Mouse (Mus musculus): ENCODE results near the gene Prc1. TPM values are rescaled to one million over a fixed set of nuclear protein-coding genes. Genes with fewer than 3 reads are reported as not detected.

Gene Prc1
- total and polyA plus RNA-seq, 3 experiments, result 52.5 to 83.0 (median 75.6) TPM

GRCm38 (mm10) chr7:80260625-80261371, 33.5 kb upstream of the Prc1 start, which contains the start of gene Ngrn (continued):
- TF ChIP-seq USF1 (IDR thresholded peaks at IDR 0.05; ENCODE audit: low read depth, low read length) (no peak), CHD2 (IDR thresholded peaks at IDR 0.05; ENCODE audit: low read length) (peak; percentile 72), USF2 (conservative IDR thresholded peaks at IDR 0.05; ENCODE audit: low read depth, low read length) (no peak)

GRCm38 (mm10) chr7:80261372-80261990, 32.8 kb upstream of the Prc1 start:
- dilution Hi-C loops (cut with MboI; ENCODE audit: extremely low pct_ligation_motif_present, extremely low pct_unique_long_range_greater_than_20kb, low sequenced_read_pairs), result no loop called here
- Histone ChIP-seq H3K4me2 (ENCODE audit: insufficient read depth, low read depth, poor library complexity, severe bottlenecking) (peak overlapping the region; percentile 78; the same call in 1 of the 2 replicates), H3K4me1 (ENCODE audit: control insufficient read depth in 1 of 2, insufficient read depth in 2 of 2) (peaks cover 3 to 23% of the 10 kb centered on the region in 2 experiments; a peak in 2 of 4 replicates), H3K36me3 (replicated peaks in 1 of 2; ENCODE audit: control insufficient read depth in 1 of 2, insufficient read depth in 1 of 2, low read length in 1 of 2) (peaks cover 25 to 35% of the 10 kb centered on the region in 2 experiments), H3K9me3 (replicated peaks; ENCODE audit: low read length) (no peaks in the 10 kb centered on the region), H3K27ac (ENCODE audit: insufficient read depth, low read depth) (peak overlapping the region; percentile 49), H3K79me2 (replicated peaks; ENCODE audit: control insufficient read depth, extremely low read depth, insufficient read depth, poor library complexity, severe bottlenecking) (peaks cover 23% of the 10 kb centered on the region), H3K9ac (ENCODE audit: insufficient read depth, low read depth) (peak overlapping the region; percentile 81), H3K27me3 (replicated peaks) (no peaks in the 10 kb centered on the region), H3K4me3 (replicated peaks in 1 of 3; ENCODE audit: low read depth in 2 of 3, low read length in 2 of 3, poor library complexity in 1 of 3) (peak overlapping the region; percentile 80 to 99 (median 83))
- no peak for DNase-seq (ENCODE audit: extremely low read depth)
- TF ChIP-seq CHD2 (IDR thresholded peaks at IDR 0.05; ENCODE audit: low read length) (no peak), MXI1 (IDR thresholded peaks at IDR 0.05; ENCODE audit: low read depth, low read length) (peak; percentile 45), JUN (IDR thresholded peaks at IDR 0.05; ENCODE audit: insufficient read depth, low read depth, low read length) (no peak), GABPA (IDR thresholded peaks at IDR 0.05; ENCODE audit: insufficient replicate concordance, low read depth, low read length) (no peak), SIN3A (IDR thresholded peaks at IDR 0.05; ENCODE audit: low read length) (peak; percentile 42; the same call in 1 of the 2 replicates), SMC3 (IDR thresholded peaks at IDR 0.05; ENCODE audit: low read depth, low read length) (no peak), USF2 (conservative IDR thresholded peaks at IDR 0.05; ENCODE audit: low read depth, low read length) (no peak), KAT2A (IDR thresholded peaks at IDR 0.05; ENCODE audit: insufficient replicate concordance, low read length) (no peak), CTCF (conservative IDR thresholded peaks at IDR 0.05 in 1 of 2, IDR thresholded peaks at IDR 0.05 in 1 of 2; ENCODE audit: low read depth in 2 of 2, low read length in 2 of 2) (no peak), MAX (IDR thresholded peaks at IDR 0.05; ENCODE audit: low read length) (peak; percentile 45; the same call in 1 of the 2 replicates), MAFK (IDR thresholded peaks at IDR 0.05; ENCODE audit: insufficient replicate concordance, low read length) (no peak)
- in situ Hi-C loops (cut with MboI; ENCODE audit: low pct_ligation_motif_present, low pct_unique_long_range_greater_than_20kb, low sequenced_read_pairs), result loop anchor here (25.0 kb wide), 1 partner anchor 249 kb away; the partner anchor contains the start of gene Zfp710

GRCm38 (mm10) chr7:80264606-80265005, 29.6 kb upstream of the Prc1 start:
- Histone ChIP-seq H3K36me3 (replicated peaks in 1 of 2; ENCODE audit: control insufficient read depth in 1 of 2, insufficient read depth in 1 of 2, low read length in 1 of 2) (peaks cover 32 to 41% of the 10 kb centered on the region in 2 experiments), H3K27me3 (replicated peaks) (no peaks in the 10 kb centered on the region), H3K9me3 (replicated peaks; ENCODE audit: low read length) (no peaks in the 10 kb centered on the region), H3K4me3 (replicated peaks in 1 of 3; ENCODE audit: low read depth in 2 of 3, low read length in 2 of 3, poor library complexity in 1 of 3) (no peak overlapping the region), H3K9ac (ENCODE audit: insufficient read depth, low read depth) (no peak overlapping the region), H3K27ac (ENCODE audit: insufficient read depth, low read depth) (no peak overlapping the region), H3K4me2 (ENCODE audit: insufficient read depth, low read depth, poor library complexity, severe bottlenecking) (no peak overlapping the region), H3K4me1 (ENCODE audit: control insufficient read depth in 1 of 2, insufficient read depth in 2 of 2) (peaks cover 3 to 30% of the 10 kb centered on the region in 2 experiments; a peak in 2 of 4 replicates), H3K79me2 (replicated peaks; ENCODE audit: control insufficient read depth, extremely low read depth, insufficient read depth, poor library complexity, severe bottlenecking) (peaks cover 25% of the 10 kb centered on the region)
- no peak for DNase-seq (ENCODE audit: extremely low read depth)
- dilution Hi-C loops (cut with MboI; ENCODE audit: extremely low pct_ligation_motif_present, extremely low pct_unique_long_range_greater_than_20kb, low sequenced_read_pairs), result no loop called here
- no peak for TF ChIP-seq SIN3A (IDR thresholded peaks at IDR 0.05; ENCODE audit: low read length)
- TF ChIP-seq NRF1 (IDR thresholded peaks at IDR 0.05; ENCODE audit: low read depth, low read length), result no peak
- TF ChIP-seq USF1 (IDR thresholded peaks at IDR 0.05; ENCODE audit: low read depth, low read length), result no peak
- TF ChIP-seq MAFK (IDR thresholded peaks at IDR 0.05; ENCODE audit: insufficient replicate concordance, low read length), result no peak
- no peak for TF ChIP-seq MEF2A (IDR thresholded peaks at IDR 0.05; ENCODE audit: borderline replicate concordance, low read depth, low read length)
- TF ChIP-seq NELFE (IDR thresholded peaks at IDR 0.05; ENCODE audit: low read depth, low read length), result no peak
- no peak for TF ChIP-seq ZC3H11A (IDR thresholded peaks at IDR 0.05; ENCODE audit: low read depth, low read length)
- in situ Hi-C loops (cut with MboI; ENCODE audit: low pct_ligation_motif_present, low pct_unique_long_range_greater_than_20kb, low sequenced_read_pairs), result loop anchor here (25.0 kb wide), 1 partner anchor 252 kb away; the partner anchor contains the start of gene Zfp710

Data from CH12.LX (cell line).